Mouse (Mus musculus) hindlimb bud, embryonic 11.5 days (tissue): ENCODE results near the gene Dkk2.

Source experiments
- DNase-seq: peaks from one replicate; pipeline ENCODE4 v3.0.0-alpha.2; 2012; ENCODE audit warnings: low read depth, low spot score; ENCODE audit errors: extremely low spot score

Dkk2 gene

GRCm38 (mm10) chr3:132122581-132122980 lies 37.5 kb downstream of the Dkk2 start:
- no peak for DNase-seq

GRCm38 (mm10) chr3:132125227-132125740 lies 40.2 kb downstream of the Dkk2 start:
- no peak for DNase-seq

DNA sequence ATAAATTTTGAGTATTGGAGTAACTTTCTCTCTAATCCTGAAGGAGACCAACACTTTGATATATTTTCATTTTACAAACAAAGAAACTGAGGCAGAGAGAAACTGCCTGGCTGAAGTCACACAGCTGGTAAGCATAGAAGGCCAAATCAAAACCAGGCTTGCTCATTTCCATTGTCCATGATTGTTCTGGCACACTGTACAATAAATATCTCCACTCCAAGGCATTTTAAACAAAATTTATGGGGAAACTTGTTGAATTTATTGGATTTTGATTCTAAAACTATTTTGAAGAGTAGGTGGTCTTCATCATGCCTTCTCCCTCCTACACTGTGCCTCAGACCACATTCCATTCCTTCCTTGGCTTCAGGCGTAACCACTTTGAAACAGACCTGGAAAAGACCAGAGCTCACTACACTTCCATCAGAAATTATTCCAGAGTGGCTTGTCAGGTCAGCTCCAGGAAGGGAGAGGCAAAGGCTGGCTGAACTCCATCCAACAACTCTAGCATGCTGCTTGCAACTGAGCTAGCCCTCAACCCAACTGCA lies 44.7 kb downstream of the Dkk2 start:
- no peak for DNase-seq

GRCm38 (mm10) chr3:132130781-132131180 lies 45.7 kb downstream of the Dkk2 start:
- DNase-seq, result no peak

- no peak for DNase-seq
Measured at GRCm38 (mm10) chr3:132131939-132132338, 46.8 kb downstream of the Dkk2 start.

GRCm38 (mm10) chr3:132134502-132134901 lies 49.4 kb downstream of the Dkk2 start:
- DNase-seq, result no peak

- no peak for DNase-seq
Measured at GRCm38 (mm10) chr3:132137802-132138378, 52.8 kb downstream of the Dkk2 start.

DNA sequence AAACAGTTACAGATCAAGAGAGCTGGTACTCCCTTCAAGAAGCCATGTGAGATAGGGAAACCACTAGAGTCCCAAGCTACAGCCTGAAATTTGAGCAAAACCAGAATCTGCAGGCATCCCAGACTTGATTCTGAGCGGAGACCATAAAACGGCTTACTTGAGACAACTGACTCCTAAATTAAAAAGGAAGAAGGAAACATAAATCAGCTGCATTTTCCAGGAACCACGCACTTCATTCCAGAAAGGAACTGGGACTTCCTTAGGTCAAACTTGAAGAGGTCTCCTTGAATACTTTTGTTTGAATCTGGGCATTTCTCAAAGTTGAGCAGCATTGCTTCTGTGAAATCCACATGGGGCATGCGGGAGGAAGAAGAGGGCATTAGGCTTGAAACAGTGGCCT lies 55.9 kb downstream of the Dkk2 start:
- DNase-seq, result peak; percentile 28

- DNase-seq, result no peak
Measured at GRCm38 (mm10) chr3:132149446-132150025, 64.4 kb downstream of the Dkk2 start.

- DNase-seq, result no peak
Measured at GRCm38 (mm10) chr3:132158817-132159216, 73.7 kb downstream of the Dkk2 start.

DNA sequence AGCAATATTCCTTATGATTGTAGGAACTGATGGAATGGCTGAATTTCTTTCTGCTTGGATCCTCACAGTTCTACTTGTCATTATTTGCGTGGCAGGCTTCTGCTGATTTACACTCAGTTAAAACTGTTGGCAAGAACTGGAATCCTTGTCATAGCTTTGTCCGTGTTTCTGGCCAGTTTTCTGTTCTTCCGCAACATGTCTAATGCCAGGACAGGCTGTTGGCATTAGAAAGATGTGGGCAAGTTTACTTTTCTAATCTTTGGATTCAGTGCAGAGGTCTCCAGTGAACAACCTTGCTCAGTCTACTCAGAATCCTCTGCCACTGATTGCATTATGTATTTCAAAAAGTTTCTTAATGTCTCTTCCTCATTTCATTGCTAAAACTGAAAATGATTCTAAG lies 83.8 kb downstream of the Dkk2 start:
- no peak for DNase-seq

DNA sequence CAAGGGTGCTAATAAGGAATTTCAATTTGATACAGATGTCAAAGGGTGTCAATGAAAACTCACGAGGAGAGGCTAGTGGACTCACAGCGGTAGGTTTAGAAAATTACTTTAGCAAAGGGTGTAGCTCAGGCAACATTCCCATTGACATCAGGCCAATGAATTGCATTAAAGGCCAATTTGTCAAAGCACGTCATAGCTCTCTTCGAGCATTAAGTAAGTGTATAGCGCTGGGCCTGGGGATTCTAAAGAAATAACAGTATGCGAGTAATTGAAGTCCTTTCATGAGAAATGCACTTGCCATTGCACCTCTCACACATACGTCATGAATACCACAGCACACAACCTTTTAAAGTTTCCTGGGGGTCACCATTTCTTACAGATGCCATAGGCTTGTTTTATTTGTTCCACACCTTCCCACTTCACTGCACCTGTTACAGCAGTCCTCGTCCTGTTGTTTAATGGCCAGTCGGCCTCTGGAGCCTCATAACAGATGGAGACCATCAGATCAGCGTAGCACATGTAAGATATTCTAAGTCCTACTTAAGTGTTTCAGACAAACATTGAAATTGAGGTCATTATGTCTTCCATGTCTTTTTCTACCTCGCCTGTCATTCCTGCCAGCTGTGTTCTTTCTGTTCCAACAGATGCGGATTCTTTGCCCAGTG lies 101.9 kb downstream of the Dkk2 start:
- DNase-seq, result no peak

GRCm38 (mm10) chr3:132201950-132202349 lies 116.9 kb downstream of the Dkk2 start:
- no peak for DNase-seq

DNA sequence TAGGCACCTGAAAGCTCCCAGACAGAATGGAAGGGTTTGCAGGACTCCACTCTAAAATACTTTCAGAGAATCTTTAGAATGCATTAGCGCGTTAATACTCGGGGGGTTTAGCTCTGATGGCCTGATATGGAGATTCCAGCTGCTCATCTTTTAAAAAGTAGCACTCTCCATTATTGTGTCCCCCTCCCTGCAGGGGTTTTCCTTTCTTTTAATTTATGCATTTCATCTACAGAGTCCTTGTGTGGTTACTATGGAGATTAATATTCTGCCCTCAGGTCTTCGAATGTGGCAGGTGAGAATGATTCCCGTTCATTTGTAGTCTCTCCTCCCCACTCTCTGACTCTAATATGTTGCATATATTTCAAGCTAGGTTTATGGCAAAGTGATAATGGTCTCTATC lies 117.6 kb downstream of the Dkk2 start:
- DNase-seq, result no peak

- DNase-seq, result peak; percentile 54
Measured at GRCm38 (mm10) chr3:132207469-132207868, 122.4 kb downstream of the Dkk2 start.

DNA sequence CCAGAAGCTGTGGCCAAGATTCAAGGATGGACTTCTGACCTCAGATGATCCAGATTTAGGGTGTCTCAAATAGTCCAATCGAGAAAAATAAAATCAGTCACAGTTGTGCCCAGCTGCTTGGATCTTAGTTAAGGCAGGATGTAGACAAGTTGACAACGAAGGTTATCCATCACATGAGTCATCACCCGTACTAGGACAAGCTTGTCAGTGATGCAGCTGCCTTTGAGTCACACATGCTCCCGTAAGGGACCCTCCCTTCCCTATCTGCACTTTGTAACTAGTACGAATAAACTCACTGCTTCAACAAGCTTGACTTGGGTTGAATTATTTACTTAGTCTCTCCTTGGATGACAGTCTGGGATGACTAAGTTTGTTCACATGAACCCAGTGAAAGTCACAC lies 126.2 kb downstream of the Dkk2 start:
- no peak for DNase-seq

GRCm38 (mm10) chr3:132219977-132220487 lies 134.9 kb downstream of the Dkk2 start:
- DNase-seq, result no peak

GRCm38 (mm10) chr3:132227622-132228021 lies 142.5 kb downstream of the Dkk2 start:
- no peak for DNase-seq
